Mouse (Mus musculus): ENCODE data around the gene Eya4.

The Eya4 gene

GRCm38 (mm10) chr10:23053379-23053915 lies 297.1 kb downstream of the Eya4 start:
- no peak for DNase-seq

Measured in layer of hippocampus, adult 9-11 months (tissue).